Mouse (Mus musculus): ENCODE measurements around the gene BC049715. TPM values are rescaled to one million over a fixed set of nuclear protein-coding genes. Genes with fewer than 3 reads are reported as not detected.

BC049715 gene
- total RNA-seq, 2 experiments from 2014 or later = 2.0 to 2.6 TPM

DNA sequence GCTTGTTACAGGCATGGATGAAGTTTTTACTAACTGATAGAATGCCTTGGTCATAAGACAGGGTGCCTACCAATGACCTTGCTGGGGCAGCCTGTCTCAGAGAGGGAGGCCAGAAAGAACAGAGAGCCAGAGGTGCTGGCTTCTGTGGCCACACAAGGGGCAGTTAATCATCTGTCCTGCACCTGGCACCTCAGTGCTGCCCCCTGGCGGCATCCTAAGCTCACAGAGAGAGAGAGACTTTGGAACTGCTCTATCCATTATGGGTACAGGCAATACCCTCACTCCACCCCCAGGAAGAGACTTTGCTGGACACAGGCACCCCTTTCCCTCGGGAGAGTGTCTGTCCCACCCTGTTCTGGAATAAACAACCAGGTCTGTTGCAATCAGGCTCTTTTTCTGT lies 20.4 kb downstream of the BC049715 start:
- intact Hi-C loops (cut with DNase I) = no loop called here
- peak; percentile 30 for DNase-seq

DNA sequence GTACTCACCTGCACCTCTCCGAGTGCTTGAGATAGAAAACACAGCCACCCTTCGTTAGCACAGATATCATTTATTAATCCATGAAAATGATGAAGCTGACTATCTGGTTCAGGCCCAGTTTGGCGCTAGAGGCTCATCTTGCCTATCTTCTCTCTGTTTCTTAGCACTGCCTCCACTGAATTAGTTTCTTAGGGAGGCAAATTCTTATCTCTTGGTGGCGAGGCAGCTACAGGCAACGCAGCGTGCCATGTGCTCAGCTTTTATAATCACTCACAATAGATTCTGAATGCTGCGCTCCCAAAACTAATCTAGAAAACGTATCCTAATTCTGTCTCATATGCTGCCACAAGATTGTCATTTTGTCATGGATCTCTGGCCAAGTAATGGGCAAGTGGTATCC lies 21.0 kb downstream of the BC049715 start:
- intact Hi-C loops (cut with DNase I) = no loop called here
- no peak for DNase-seq

- DNase-seq = no peak
- intact Hi-C loops (cut with DNase I) = no loop called here
Observed at GRCm38 (mm10) chr6:136848971-136849370, 21.5 kb downstream of the BC049715 start.

DNA sequence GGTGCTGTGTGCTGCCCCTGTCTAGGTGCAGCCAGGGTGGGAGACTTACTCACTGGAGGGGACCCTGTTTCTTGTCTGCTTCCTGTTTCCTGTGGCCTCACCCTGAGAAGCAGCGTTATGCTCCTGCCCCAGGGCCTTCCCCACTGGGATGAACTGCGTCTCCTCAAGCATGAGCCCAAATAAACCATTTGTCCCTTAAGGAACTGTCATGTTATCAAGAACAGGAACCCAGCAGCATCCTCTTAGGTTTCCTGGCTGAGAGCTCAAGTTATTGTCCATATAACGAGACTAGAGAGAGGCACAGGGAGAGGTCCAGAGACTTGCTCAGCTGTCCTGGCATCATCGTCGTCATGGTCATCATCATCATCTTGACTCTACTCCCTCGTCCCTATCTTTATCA lies 22.8 kb downstream of the BC049715 start:
- intact Hi-C loops (cut with DNase I) = no loop called here
- no peak for DNase-seq

DNA sequence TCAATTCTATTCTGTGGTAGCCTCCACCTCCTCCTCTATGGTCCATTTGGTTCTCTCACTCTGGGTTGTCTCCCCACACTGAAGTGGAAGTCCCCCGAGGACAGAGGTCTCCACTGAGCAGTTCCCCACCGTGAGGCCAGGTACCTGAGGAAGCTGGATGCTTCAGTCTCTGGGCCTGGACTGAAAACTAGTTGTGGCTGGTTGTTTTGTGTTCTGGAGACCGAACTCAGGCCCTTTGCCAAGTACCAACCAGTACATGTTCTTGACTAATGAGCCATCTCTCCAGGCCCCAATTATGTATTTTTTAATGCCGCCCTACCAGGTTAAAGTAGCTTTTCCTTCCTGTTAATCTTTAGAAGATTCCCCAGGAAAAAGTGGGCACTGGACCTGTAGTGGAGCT lies 24.9 kb downstream of the BC049715 start:
- no peak for DNase-seq
- intact Hi-C loops (cut with DNase I) = no loop called here

DNA sequence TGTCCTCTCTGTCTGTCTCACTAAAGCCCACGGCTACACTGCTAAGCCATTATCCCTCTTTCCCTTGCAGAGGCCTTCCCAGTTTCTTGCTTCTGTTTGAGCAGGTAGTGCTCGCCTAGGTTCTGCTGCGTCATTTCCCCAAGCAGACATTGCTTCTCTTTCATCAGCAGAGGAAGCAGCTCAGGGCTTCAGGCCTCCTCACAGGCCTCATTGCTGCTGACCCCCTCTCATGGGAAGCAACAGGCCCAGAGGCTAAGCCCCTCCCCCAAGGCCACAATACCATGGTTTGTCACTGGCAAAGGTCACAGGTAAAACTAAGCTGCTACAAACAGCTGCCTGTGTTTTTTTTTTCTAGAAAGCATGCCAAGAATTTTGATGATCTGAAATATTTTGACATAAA lies 25.3 kb downstream of the BC049715 start:
- intact Hi-C loops (cut with DNase I) = no loop called here
- no peak for DNase-seq

GRCm38 (mm10) chr6:136854361-136854781 lies 26.9 kb downstream of the BC049715 start:
- intact Hi-C loops (cut with DNase I) = no loop called here

GRCm38 (mm10) chr6:136855183-136855582 lies 27.8 kb downstream of the BC049715 start:
- intact Hi-C loops (cut with DNase I) = no loop called here
- no peak for DNase-seq

More at GRCm38 (mm10) chr6:136854361-136854781, 26.9 kb downstream of the BC049715 start:
- no peak for DNase-seq

GRCm38 (mm10) chr6:136856071-136856636 lies 28.7 kb downstream of the BC049715 start:
- intact Hi-C loops (cut with DNase I) = no loop called here
- no peak for DNase-seq

- intact Hi-C loops (cut with DNase I) = no loop called here
- DNase-seq = no peak
Observed at GRCm38 (mm10) chr6:136857186-136857872, 29.9 kb downstream of the BC049715 start, which contains the start of gene Art4. Gene Art4 (minus strand): TSS chr6:136857733.

GRCm38 (mm10) chr6:136857873-136858260 lies 30.4 kb downstream of the BC049715 start:
- intact Hi-C loops (cut with DNase I) = no loop called here
- no peak for DNase-seq

DNA sequence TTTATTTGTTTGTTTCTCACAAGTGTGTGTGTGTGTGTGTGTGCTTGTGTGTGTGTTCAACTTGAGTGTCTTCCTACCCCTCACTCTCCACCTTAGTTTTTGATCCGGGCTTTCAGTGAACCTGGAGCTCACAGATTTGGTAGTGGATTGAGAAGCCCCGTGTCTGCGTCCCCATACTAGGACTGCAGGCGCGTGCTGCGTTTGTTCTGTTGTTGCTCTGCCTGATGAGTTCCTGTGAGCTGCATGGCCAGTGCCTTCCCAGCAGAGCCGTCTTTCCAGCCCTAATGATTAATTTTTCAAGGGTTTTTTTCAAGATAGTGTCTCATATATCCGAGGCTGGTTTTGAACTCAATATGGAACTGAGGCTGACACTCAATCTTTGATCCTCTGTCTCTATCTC lies 31.0 kb downstream of the BC049715 start:
- intact Hi-C loops (cut with DNase I) = no loop called here
- no peak for DNase-seq

GRCm38 (mm10) chr6:136861020-136861419 lies 33.6 kb downstream of the BC049715 start:
- DNase-seq = no peak
- intact Hi-C loops (cut with DNase I) = loop anchor here (2.0 to 10.0 kb wide), 3 partner anchors 60 to 314 kb away; partner anchors contain the start of gene Rerg

DNA sequence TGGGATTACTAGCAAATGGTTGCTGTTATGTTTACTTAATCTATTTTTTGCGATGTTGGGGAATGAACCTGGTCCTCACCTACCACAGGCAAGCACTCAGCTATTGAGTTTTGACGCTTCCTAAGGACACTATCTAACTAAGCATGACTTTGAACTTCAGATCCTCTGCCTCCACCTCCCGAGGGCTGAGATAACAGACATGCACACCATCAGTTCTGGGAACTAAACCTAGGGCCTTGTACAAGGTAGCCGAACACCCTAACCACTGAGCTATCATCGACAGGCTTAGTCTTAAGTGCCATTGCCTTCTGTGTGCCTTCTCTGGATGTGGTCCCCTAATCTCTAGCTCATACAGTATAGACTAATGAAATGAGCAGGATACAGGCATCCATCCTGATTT lies 37.9 kb downstream of the BC049715 start:
- no peak for DNase-seq
- intact Hi-C loops (cut with DNase I) = loop anchor here (10.0 kb wide), 1 partner anchor 309 kb away; the partner anchor contains the start of gene Rerg

DNA sequence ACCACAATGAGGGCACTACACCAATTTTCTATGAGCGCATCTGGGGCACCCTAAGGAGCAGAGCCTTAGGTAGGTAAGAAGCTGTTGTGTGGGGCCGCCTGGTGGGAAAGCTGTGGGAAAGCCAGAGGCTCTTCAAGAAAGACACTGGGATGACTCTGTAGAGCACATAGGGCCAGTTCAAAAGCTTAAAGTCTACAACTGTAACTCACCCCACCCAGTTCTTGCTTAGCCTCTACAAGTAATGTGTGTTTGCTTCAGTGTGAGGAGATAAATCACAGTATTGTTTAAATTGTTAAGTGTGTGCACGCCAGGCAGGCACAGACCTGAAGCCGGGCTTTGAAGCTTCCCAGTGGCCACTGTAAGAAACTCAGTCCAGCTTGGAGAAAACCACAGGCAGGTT lies 38.7 kb downstream of the BC049715 start:
- intact Hi-C loops (cut with DNase I) = loop anchor here (10.0 kb wide), 1 partner anchor 309 kb away; the partner anchor contains the start of gene Rerg

GRCm38 (mm10) chr6:136868921-136869320 lies 41.5 kb downstream of the BC049715 start:
- intact Hi-C loops (cut with DNase I) = loop anchor here (10.0 kb wide), 1 partner anchor 306 kb away; the partner anchor contains the start of gene Rerg

More for the DNA sequence above, 38.7 kb downstream of the BC049715 start:
- DNase-seq = no peak

DNA sequence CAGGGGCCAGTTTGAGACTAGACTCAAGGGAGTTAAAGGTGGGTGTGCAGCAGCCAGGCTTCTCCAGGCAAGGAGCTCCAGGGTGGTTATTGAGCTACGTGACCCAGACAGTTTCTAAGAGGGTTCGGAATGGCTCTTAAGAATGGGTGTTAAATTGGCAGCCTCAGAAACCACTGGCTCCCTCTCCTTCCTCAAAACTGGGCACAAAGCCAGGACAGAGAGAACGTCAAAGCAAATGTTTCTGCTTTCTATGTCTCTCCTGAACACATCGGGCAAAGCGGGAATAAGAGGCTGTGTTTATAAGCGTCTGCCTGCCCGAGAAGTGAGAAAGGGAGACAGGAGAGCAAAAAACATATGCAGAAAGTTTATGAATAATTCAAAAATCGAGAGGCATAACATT lies 47.2 kb downstream of the BC049715 start:
- peak; percentile 13 for DNase-seq
- intact Hi-C loops (cut with DNase I) = no loop called here

More at GRCm38 (mm10) chr6:136868921-136869320, 41.5 kb downstream of the BC049715 start:
- DNase-seq = no peak

DNA sequence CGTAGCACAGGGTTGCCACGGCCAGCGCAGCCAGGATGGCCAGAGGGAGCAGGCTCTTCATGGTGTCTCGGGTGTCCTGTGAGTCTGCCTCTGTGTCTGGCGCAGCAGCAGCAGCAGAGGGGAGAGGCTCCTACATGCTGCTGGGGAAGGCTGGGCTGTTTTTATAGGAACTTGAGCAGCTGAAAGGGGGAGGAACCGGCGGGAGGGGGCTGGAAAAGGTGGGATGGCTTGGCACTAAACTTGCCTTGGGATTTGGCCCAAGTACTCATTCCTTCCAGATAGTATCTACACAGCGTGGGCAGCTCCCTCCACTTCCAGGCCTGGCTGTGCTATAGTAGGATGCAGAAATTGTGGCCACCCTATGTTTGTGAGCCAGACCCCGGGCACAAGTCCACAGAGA lies 48.2 kb downstream of the BC049715 start, which contains the start of gene Mgp:
Gene Mgp (minus strand): TSS at position 154 of the 400 bp plus-strand sequence.
- intact Hi-C loops (cut with DNase I) = no loop called here
- DNase-seq = no peak

GRCm38 (mm10) chr6:136881678-136882077 lies 54.3 kb downstream of the BC049715 start:
- intact Hi-C loops (cut with DNase I) = loop anchor here (5.0 kb wide), 1 partner anchor 36 kb away; no protein-coding TSS in a partner anchor
- no peak for DNase-seq

- intact Hi-C loops (cut with DNase I) = loop anchor here (5.0 kb wide), 1 partner anchor 34 kb away; no protein-coding TSS in a partner anchor
- no peak for DNase-seq
Observed at GRCm38 (mm10) chr6:136883431-136883915, 56.0 kb downstream of the BC049715 start.

DNA sequence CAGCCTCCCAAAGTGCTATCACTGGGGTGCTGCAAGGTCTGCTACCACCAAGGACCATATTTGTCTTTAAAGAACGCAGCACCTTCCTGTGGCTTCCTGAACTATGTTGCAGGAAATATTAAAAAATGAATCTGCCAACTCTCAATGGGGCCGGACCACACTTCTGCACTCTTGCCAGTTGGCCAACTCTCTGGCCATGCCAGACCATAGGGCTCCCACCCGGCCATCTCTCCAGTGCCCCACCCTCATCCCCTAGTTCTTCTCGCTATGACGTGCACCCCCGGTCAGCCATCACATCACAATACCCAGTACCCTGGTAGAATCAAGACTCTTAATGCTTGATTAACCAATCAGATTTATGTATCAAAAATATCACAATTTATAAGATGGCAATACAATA lies 56.5 kb downstream of the BC049715 start:
- intact Hi-C loops (cut with DNase I) = loop anchor here (5.0 kb wide), 1 partner anchor 33 kb away; no protein-coding TSS in a partner anchor

More for the DNA sequence above, 56.5 kb downstream of the BC049715 start:
- DNase-seq = no peak
